Mouse (Mus musculus) adrenal gland, adult 18-20 months (tissue): ENCODE measurements at regions not wholly inside any gene's neighbourhood (a gene's known extent, or its start where the extent isn't known, plus 50 kb on each side); places are given as distances from the start of the nearest gene placed in this dataset.

Source experiments
- DNase-seq, 2 experiments: peaks; one replicate each; pipeline ENCODE4 v3.0.0; 2021 to 2022; ENCODE audit warnings: low spot score in 2 of 2

DNA sequence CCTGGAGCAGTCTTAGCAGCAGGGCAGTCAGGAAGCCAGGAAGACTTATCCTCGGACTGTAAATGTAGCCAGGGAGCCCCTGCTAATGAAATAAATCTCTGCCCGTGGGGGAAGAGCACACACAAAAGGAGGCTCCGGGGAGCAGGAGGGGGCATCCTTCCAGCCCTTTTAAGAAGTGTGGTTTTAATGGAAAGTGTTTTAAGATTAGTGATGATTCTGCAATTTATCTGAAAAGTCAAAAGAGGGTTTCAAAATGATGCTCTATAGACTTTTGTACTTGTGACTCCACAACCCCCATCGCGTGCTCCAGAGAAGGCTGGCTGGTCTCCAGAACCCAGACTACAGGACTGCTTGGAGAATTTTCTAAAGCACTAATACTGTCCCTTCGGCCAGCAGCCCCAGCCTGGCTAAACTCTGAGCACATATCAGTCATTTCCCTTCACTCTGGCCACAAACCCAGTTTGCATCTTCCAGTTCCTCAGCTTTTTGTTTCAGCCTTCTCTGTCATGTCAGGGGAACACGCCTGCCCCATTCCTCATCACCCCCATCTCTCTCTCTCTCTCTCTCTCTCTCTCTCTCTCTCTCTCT is 202.0 kb upstream of the Spdye4c start:
- DNase-seq, result no peak

DNA sequence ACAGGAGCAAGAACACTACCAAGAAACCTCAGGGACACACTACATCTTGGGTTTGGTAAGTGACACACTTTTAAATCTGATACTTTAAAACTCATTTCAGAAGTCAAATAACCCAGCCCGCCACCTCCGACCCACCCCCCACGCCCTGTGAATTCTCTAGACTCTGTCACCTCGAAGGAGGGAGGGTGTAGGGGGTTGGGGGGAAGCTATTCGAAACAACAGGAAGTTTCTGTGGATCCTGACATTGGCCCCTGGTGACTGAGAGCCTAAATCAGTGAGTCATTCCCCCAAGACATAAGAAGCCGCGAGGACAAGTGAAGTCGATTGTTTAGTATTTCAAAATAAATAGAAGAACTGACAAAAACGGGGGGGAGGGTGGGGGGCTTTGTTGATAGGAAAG is 198.7 kb upstream of the Spdye4c start:
- no peak for DNase-seq

DNA sequence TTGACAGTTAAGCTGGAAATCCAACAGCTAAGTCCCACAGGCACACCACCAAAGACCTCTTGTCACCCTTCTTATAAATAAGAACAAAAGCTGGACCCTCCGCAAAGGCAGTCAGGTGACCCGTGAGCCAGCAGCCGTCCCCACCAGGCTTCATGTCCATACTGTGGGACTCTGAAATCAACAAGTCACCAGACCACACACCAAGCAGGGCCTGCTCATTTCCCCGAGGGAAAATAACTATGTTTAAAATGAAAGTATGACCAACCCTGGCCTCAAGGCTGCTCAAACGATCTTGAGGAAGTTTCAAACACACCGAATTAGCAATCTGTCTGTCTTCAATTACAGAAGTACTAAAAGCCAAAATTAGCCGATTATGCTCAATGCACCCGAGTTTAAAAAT is 197.6 kb upstream of the Spdye4c start:
- DNase-seq, result no peak

DNA sequence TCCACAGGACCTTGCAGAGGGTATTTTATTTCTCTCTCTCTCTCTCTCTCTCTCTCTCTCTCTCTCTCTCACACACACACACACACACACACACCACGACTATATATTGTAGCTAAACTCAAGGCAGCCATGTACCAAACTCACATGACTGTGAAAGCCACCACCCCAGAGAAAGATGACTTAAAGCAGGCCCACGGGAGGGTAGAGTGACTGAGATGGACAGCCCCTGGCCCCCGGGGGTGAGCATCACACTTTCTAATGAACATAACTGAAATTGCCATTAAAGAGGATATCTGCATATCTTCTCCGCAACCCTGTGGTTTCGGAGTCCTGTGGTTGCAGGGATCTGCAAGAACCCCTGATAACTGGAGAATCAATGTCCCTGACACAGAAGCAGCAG is 197.1 kb upstream of the Spdye4c start:
- no peak for DNase-seq

DNA sequence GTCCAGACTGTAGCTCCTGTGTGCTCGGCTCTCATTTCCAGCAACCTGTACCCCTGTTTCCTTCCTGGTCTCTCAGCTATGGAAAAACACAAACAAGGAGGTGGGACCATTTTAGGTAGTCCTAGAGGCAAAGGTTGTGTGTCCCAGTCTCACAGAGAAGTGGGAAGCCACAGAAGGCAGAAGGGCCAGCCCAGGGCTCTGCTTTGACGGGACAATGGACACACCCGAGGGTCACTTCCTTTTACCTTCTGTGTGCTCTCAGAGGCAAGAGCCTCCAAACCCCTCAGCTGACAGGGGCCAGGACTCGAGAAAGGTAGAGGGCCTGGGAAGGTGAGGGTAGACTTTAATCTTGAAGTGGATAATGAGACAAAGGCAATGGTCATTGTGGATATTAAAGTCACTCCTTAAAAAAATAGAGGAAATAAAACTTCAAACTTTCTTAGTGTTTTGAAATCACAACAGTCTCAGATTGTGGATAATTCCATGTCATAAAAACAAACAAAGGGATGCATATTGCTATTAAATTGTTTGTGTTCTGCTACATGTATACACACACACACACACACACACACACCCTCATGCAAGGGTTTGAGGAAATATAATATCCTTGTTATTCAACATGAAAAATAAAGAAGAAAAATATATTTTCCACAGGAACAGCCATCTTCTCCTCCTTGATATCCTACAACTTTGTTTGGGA is 195.6 kb upstream of the Spdye4c start:
- no peak for DNase-seq

DNA sequence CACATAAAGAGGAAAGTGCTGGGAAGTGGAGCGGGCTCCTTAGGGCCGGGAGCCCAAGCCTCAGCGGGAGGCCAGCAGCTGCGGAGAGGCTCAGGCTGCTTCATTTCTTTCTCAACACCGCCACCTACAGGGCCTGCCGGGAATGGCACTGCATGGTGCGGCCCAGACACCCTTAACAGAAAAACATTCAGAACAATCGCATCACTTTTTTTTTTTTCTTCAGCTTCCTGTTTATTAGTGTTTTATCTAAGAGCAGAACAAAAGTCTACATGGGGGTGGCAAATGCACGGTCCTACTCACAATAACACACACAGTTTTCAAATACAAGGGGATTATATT is 195.0 kb upstream of the Spdye4c start:
- DNase-seq, result peak; percentile 98

DNA sequence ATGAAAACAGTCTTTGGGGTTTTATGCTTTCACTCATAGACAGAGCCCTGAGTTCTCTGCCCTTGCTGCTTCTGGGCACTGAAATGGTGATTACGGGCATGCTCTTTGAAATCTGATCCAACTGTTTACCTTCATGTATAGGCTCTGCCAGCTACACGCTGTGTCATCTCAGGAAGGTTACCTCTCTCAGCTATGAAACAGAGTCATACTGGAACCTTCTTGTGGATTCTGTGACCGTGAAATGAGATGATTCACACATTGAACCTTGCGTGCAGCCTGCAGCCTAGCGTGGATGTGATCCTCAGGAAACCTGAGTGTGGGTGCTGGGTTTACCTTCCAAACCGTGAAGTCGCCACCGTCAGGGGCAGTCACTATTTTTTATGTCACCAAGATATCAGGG is 189.7 kb upstream of the Spdye4c start:
- DNase-seq, result no peak

DNA sequence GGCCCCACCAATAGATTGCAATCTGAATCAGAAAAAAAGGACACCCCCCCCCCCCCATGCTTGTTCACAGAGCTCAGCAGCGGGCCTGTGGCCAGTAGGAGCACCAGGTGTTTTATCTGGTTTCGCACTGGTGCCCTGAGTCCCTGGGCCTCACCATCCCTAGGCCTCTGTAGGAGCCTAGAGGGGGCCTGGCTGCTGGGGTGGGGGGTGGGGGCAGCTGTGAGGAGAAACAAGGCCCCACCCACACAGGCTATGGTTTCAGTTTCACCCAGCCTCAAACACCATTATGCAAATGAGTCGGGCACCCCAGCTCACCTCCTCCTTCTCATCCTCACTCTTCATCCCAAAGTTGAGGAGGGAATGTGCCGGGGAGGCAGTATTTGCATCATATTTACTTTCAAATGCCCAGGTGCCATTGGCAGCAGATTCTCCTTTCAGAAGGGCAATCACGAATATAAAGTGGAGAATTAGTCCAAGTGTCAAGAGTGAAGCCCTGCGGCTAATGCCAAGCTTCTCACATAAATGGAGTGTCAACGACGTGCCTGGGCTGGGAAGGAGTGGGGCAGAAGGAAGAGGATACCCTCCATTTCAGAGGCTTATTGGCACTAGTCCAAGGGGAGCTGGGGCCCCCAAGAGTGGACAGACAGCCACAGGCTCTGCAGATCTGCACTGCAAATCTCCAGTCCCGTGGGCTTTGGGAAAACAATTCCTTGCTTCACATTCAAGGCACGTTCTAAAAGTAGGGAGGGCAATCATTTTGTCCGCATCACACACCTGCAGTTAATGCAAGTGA is 187.7 kb upstream of the Spdye4c start:
- no peak for DNase-seq

DNA sequence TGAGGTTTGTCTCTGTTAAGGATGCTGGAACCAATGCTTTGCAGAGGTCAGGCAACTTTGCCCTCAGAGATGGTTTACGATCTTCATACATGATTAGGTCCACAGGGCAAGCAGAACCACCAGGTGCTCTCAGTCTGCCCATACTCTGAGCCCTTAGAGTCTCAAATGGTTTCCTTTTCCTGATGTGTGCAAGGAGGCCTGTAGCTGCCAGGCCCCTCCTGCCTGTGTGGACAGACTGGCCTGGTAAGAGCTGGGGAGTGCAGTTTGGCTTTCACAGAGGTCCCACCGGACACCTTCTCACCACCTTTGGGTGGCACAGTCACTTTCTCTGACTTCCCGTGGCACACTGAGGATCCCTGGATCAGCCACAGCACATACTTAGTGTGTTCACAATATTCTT is 186.6 kb upstream of the Spdye4c start:
- no peak for DNase-seq

DNA sequence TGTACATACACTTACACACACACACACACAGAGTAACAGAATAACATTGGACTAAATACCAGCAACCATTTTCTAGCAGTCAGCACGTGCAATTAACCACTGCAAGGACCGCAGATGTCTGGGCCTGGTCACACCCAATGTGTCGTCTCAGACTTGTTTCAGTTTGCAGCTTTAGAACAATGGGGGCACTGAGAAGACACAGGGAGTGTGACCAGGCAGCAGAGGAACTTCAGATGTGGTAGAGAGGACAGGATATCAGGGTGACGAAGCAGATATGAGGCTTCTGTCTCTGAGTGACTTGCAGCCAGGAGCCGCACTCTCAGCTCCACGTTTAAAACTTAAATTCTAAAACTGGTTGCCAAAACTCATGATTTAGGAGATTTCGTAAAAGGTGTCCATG is 183.9 kb upstream of the Spdye4c start:
- DNase-seq, result no peak

DNA sequence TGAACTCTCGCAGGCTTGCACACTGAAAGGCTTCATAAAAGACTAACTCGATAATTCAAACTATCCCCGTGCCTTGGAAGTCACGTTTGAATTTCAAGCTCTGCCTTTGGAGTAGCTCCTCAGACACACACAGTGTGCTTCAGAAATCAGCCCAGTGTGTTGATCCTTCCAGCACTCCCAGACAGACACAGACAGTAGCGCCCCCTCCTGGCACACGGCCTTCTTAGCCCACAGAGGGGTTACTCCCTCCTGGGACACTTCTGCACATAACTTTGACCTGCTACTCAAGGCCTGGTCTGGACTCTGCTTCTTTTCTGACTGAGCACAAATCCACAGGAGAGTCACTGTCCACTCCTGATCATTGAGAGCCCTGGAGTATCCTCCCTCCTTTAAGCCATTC is 182.3 kb upstream of the Spdye4c start:
- DNase-seq, result peak; percentile 45 to 56

DNA sequence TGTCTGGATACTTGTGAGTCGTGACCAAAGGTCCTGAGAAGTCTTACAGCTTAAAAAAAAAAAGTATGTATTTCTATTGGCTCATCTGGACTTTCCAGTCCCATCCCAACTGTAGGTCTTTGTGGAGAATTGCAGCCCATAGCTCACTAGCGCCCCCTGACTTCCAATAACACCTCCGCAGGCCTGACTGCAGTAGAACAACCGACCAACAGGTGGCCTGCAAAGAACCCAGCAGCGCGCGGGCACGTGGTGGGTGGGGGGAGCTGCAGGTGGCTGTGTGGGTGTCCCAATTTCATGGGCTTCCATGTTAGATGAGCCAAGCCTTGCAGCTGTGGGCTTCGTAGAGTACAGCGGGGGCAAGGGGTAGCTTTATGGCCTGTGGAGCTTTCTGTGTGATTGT is 178.7 kb upstream of the Spdye4c start:
- DNase-seq, result peak; percentile 50 to 59

DNA sequence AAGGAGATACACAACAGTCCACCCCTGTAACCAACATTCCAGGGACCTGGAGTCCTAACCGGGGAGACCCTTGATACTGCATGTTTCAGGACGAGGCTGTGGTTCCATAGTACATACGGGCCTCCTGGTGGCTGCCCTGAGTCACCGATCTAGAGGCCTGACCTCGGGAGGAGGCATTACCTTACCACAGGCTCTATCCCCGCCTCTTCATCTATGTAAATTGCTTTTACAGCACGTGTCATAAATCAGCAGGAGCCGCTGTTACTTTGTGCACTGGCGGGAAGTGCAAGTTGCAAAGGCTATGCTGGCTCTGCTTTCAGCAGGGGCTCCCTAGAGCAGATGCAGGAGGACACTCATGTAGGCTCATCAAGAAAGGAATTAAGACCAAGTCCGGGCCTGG is 178.0 kb upstream of the Spdye4c start:
- no peak for DNase-seq

DNA sequence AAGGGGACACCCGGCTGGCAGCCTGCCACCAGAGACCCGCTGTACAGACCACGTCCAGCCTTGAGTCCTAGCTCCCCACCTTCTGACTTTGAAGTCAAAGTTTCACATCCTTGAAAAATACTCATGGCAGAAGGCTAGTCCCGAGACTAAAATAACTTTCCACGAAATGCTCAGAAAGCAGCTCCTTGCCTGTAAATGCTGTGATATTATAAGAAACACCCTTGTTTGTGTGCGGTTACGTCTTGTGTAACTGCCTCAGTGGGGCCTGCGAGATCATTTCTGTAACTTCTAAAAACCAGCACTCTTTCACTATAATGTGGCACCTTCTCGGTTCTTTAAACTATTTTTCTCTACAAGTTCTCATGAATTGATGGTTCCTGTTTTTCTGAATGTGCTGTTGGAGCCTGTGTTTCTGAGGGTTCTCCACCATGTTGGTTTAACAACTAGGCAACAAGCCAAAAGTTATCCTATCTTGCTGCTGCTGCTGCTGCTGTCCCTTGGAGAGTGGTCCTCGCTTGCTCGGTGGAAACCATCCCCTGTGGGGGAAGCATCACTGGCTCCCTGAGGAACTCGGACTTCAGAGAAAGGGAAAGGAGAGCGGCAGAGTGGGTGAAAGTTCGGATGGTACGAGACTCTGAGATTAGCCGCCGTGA is 176.3 kb upstream of the Spdye4c start:
- no peak for DNase-seq

DNA sequence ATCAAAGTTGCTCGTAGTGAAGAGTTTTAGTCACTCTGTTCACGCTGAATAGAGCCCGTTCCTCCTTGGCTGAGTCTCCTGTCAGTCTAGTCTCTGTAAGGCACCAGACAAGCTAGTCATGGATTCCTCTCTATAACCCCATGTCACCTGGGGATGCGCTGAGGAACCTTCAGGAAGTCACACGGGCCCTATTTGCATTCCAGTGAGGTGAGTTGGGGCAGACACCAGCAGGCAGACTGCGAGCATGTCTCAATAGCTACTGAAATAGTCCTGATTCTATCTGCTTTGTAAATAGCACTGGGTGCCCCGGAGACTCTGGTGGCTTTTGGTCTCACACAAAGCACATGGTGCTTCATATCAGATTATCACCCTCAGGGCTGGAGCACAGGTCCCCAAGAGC is 174.6 kb upstream of the Spdye4c start:
- no peak for DNase-seq

DNA sequence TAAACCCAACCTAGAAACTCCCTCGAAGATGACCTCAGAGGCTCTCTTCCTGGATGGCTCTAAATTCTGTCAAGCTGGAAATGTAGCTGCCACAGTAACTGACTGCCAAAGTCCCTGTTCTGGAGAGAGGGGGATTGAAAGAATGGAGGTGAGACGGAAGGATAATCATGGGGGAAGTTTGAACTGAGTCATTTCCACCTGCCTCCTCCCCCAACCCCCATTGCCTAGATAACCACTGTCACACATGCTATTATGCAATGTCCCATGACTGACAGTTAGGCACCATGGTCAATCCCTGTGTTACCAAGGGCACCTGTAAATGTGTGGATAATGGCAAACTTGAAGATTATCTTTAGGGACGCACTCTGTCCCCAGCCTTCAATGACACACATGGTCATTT is 172.0 kb upstream of the Spdye4c start:
- DNase-seq, result no peak

DNA sequence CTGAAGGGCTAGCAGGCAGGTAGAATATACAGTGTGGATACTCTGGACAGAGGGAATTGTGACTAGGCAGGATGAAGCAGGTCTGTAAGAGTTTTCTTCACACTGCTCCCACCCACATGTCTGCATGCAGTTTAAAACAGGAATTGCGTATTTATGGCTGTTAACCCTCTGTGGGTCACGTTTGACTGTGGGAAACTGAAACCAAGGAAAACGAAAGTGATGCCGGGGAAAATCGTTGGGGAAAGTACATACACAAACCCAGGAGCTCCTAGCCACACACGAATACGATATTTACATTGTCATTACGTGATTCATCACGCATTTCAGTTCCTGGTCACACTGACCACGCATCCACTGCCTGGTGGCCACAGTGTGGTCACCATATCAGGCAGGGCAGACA is 170.6 kb upstream of the Spdye4c start:
- no peak for DNase-seq

DNA sequence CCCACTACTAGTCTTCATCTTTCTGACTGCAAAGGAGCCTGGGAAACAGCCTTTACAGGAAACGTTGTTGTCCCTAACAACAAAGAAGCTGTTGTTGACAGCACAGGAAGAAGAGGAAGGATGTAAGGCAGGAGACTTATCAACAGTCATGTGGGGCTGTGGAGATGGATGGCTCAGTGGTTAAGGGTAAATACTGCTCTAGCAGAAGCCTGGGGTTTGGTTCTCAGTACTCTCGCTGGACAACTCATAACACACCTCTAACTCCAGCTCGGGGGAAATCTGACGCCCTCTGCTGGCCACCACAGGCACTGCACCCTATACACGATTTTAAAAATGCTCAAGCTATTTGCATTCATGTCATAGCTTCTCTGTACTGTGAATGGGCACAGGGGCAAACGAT is 168.3 kb upstream of the Spdye4c start:
- DNase-seq, result no peak

DNA sequence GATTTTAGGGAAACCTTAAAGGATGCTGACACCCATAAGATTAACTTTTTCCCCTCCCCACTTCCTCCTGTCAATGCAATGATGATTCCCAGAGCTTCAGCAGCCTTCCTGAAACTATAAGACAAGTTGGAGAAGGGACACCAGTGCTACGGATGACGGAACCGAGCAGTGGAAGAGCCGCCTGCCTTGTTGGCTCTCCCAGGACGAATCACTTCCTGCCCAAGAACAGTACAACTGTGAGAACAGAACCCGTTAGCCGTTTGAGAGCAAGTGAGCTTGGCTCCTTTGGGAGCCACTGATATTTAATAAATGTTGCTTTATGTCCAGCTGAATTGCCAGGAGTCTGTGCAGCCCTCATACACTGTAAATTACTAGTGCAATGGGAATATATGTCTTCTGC is 166.8 kb upstream of the Spdye4c start:
- DNase-seq, result no peak

DNA sequence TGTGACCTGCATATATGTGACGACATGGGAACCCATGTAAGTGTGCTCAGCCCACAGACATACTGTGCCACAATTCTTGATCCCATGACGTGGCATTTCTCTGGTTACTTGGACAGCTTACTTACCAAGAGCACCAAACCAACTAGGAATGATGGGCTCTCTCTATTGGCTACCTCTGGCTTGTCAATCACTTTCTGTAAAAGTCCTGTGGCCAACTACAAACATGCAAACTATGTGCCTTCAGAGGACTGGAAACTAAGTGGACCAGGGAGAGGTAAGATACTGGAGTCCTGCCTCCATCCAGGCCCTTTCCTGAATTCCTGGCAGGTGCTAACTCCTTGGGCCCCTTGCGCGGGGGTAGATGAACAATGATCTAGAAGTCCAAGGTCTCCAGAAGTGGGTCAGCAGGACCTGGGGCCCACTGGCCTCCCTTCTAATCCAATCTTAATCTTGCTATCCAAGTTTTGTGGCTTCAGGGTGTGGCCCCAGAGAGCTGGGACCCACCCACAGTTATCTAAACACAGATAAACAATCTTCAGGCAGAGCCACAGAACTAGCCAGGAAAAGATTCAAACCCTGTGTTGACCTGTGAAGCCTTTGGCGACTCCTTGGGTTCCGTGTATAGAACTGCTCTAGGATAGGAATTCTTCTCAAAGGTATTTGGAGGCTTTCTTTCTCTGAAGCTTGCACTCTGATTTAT is 163.7 kb upstream of the Spdye4c start:
- no peak for DNase-seq

DNA sequence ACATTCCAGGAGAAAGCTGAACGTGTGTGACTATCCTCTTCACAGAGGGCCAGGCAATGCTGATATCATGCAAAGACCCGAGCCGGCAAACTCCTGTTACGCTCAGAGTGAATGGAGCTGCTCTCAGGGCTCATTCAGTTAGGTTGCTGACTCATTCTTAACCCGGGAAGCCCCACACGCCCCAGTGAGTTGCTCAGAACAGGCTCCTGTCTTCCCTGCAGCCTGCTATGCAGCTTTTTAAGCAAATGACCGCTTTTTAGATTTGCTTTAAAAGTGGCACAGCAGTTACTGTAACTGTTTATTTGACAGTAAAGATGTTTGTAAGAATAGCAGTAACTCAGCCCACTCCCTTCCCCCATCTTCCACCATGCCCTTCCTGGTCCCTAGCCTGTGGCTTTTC is 162.9 kb upstream of the Spdye4c start:
- DNase-seq, result no peak
